Mouse (Mus musculus) heart, adult 2 months (tissue): ENCODE results near the gene Frmd5. TPM values are rescaled to one million over a fixed set of nuclear protein-coding genes. Genes with fewer than 3 reads are reported as not detected.

Experiments
- DNase-seq, 2 experiments: peaks; one replicate each; pipeline ENCODE4 v3.0.0; 2021
- H3K27ac ChIP-seq: fragments of 200-600 bp; 2 replicates; pipeline ENCODE4 v1.8.1; 2022
- H3K27me3 ChIP-seq: fragments of 200-500 bp; 2 replicates; pipeline ENCODE4 v1.6.1; 2012; ENCODE audit warnings: mild to moderate bottlenecking, low read length, inconsistent platforms, mixed read lengths; ENCODE audit not compliant: control insufficient read depth, insufficient read depth
- H3K36me3 ChIP-seq: fragments of 200-500 bp; 2 replicates; pipeline ENCODE4 v1.6.1; 2012; ENCODE audit warnings: low read length, inconsistent platforms; ENCODE audit not compliant: control insufficient read depth, insufficient read depth
- H3K4me1 ChIP-seq: fragments of 200-500 bp; 2 replicates; pipeline ENCODE4 v1.6.1; 2011; ENCODE audit warnings: low read length; ENCODE audit not compliant: control insufficient read depth, insufficient read depth
- H3K4me3 ChIP-seq: fragments of 200-600 bp; 2 replicates; pipeline ENCODE4 v1.8.1; 2022
- H3K79me2 ChIP-seq: fragments of 200-500 bp; replicated peaks from 2 replicates; pipeline ENCODE4 v1.6.1; 2012; ENCODE audit warnings: mild to moderate bottlenecking, inconsistent platforms, low read length, moderate library complexity, mixed read lengths; ENCODE audit not compliant: control insufficient read depth, insufficient read depth
- H3K9ac ChIP-seq: fragments of 200-500 bp; 2 replicates; pipeline ENCODE4 v1.6.1; 2012; ENCODE audit warnings: low read depth, mild to moderate bottlenecking, control low read depth, inconsistent platforms, low read length, mixed read lengths
- CTCF ChIP-seq: fragments of 200-600 bp; IDR thresholded peaks from 2 replicates; pipeline ENCODE4 v1.8.1; 2022; ENCODE audit warnings: antibody characterized with exemption, mild to moderate bottlenecking, moderate library complexity
- EP300 ChIP-seq: fragments of 200-500 bp; IDR thresholded peaks from 2 replicates; pipeline ENCODE4 v1.6.1; 2011; ENCODE audit warnings: low read depth, low read length, control low read depth; ENCODE audit not compliant: insufficient read depth
- POLR2A ChIP-seq: fragments of 200-500 bp; IDR thresholded peaks from 2 replicates; pipeline ENCODE4 v1.6.1; 2011; ENCODE audit warnings: mild to moderate bottlenecking, low read depth, low read length, control low read depth; ENCODE audit not compliant: insufficient read depth
- WGBS: fragments of 180-500 bp; shearing (Covaris S2); methylation state at CpG from one replicate; pipeline ENCODE4 v1.1.7; 2018; 5-methylcytosine and 5-hydroxymethylcytosine counted together
- intact Hi-C: fragments of 180-260 bp; cut with DNase I; formaldehyde crosslinking; loops from one replicate; pipeline ENCODE4 v1.15.1; 2025
- polyA plus RNA-seq: library from polyadenylated mRNA; depleted of rRNA; stranded (reverse); fragments of >200 nt; gene quantifications from 2 replicates; pipeline ENCODE4 v1.2.3, GENCODE M21; 2012
- total RNA-seq, 2 experiments: library from RNA; stranded (reverse); gene quantifications; 2 replicates each; pipeline ENCODE4 v1.2.3; 2021

Frmd5 gene
- total and polyA plus RNA-seq, 3 experiments: 124 to 245 (median 197) TPM

- TF ChIP-seq POLR2A (no peak), CTCF (peak; percentile 57), EP300 (0 out of 2 replicates have a peak, but pooled peaks have one; percentile 10)
- DNase-seq: peak in 1 of 2 experiments; percentile 20
- intact Hi-C loops: no loop called here
- no peak overlapping the region for H3K9ac ChIP-seq
- no peak overlapping the region for H3K4me3 ChIP-seq
- H3K27me3 ChIP-seq: no peaks in the 10 kb centered on the region
- no peaks in the 10 kb centered on the region for H3K36me3 ChIP-seq
- no peak overlapping the region for H3K27ac ChIP-seq
- 76% methylated on average over 2 of the region's 2 CpGs for WGBS
- peaks cover 10% of the 10 kb centered on the region for H3K4me1 ChIP-seq
- no peaks in the 10 kb centered on the region for H3K79me2 ChIP-seq
Observed at GRCm38 (mm10) chr2:121596621-121597020, 210.3 kb downstream of the Frmd5 start.

- intact Hi-C loops: no loop called here
- peak in 1 of 2 experiments; percentile 74 for DNase-seq
Observed at GRCm38 (mm10) chr2:121594660-121595291, 212.1 kb downstream of the Frmd5 start.

GRCm38 (mm10) chr2:121594131-121594530 is 212.8 kb downstream of the Frmd5 start:
- 53% methylated on average over 3 of the region's 3 CpGs for WGBS
- intact Hi-C loops: no loop called here
- no peak for DNase-seq
- Histone ChIP-seq H3K4me3 (no peak overlapping the region), H3K27ac (peak overlapping the region; percentile 64), H3K27me3 (no peaks in the 10 kb centered on the region), H3K79me2 (no peaks in the 10 kb centered on the region), H3K36me3 (no peaks in the 10 kb centered on the region), H3K4me1 (peaks cover 10% of the 10 kb centered on the region), H3K9ac (no peak overlapping the region)
- TF ChIP-seq EP300: no peak
- no peak for TF ChIP-seq CTCF
- no peak for TF ChIP-seq POLR2A

More at GRCm38 (mm10) chr2:121594660-121595291, 212.1 kb downstream of the Frmd5 start:
- H3K9ac ChIP-seq: no peak overlapping the region
- H3K27me3 ChIP-seq: no peaks in the 10 kb centered on the region
- 6% methylated on average over 8 of the region's 8 CpGs for WGBS
- H3K36me3 ChIP-seq: no peaks in the 10 kb centered on the region
- H3K27ac ChIP-seq: peak overlapping the region; percentile 64
- no peak for TF ChIP-seq EP300
- TF ChIP-seq CTCF: no peak
- no peak for TF ChIP-seq POLR2A
- H3K4me3 ChIP-seq: no peak overlapping the region
- H3K4me1 ChIP-seq: peaks cover 10% of the 10 kb centered on the region
- no peaks in the 10 kb centered on the region for H3K79me2 ChIP-seq

- intact Hi-C loops: loop anchor here (5.0 kb wide), 2 partner anchors 39 to 89 kb away; no protein-coding TSS in a partner anchor
- H3K27me3 ChIP-seq: no peaks in the 10 kb centered on the region
- no peak overlapping the region for H3K4me3 ChIP-seq
- no peak overlapping the region; the same call in 1 of the 2 replicates for H3K9ac ChIP-seq
- peak overlapping the region; percentile 20 for H3K27ac ChIP-seq
- no peaks in the 10 kb centered on the region for H3K79me2 ChIP-seq
- no peaks in the 10 kb centered on the region for H3K36me3 ChIP-seq
- TF ChIP-seq EP300: 0 out of 2 replicates have a peak, but pooled peaks have one; percentile 51
- TF ChIP-seq CTCF: peak; percentile 50
- no peak for TF ChIP-seq POLR2A
- H3K4me1 ChIP-seq: peaks cover 17% of the 10 kb centered on the region
- WGBS: 33% methylated on average over 4 of the region's 4 CpGs
- peak; percentile 44 to 64 for DNase-seq
Observed at GRCm38 (mm10) chr2:121588309-121588694, 218.6 kb downstream of the Frmd5 start.

- TF ChIP-seq POLR2A: no peak
- 37% methylated on average over 12 of the region's 12 CpGs for WGBS
- Histone ChIP-seq H3K4me1 (peaks cover 19% of the 10 kb centered on the region), H3K27ac (peak overlapping the region; percentile 20), H3K36me3 (no peaks in the 10 kb centered on the region), H3K9ac (peak overlapping the region; percentile 9), H3K27me3 (no peaks in the 10 kb centered on the region), H3K79me2 (no peaks in the 10 kb centered on the region), H3K4me3 (no peak overlapping the region)
- intact Hi-C loops: loop anchor here (5.0 kb wide), 2 partner anchors 40 to 90 kb away; no protein-coding TSS in a partner anchor
- DNase-seq: peak in 1 of 2 experiments; percentile 15
Observed at GRCm38 (mm10) chr2:121587523-121588308, 219.2 kb downstream of the Frmd5 start.

- 73% methylated on average over 5 of the region's 5 CpGs for whole genome bisulfite sequencing
- Histone ChIP-seq H3K9ac (no peak overlapping the region), H3K27ac (no peak overlapping the region; the same call in 1 of the 2 replicates), H3K4me1 (peaks cover 19% of the 10 kb centered on the region), H3K36me3 (no peaks in the 10 kb centered on the region), H3K4me3 (no peak overlapping the region), H3K79me2 (no peaks in the 10 kb centered on the region), H3K27me3 (no peaks in the 10 kb centered on the region)
- intact Hi-C loops: loop anchor here (5.0 kb wide), 2 partner anchors 43 to 93 kb away; no protein-coding TSS in a partner anchor
- TF ChIP-seq CTCF (no peak), POLR2A (no peak), EP300 (no peak)
- DNase-seq: peak in 1 of 2 experiments; percentile 37
Observed at GRCm38 (mm10) chr2:121584705-121585104, 222.2 kb downstream of the Frmd5 start.
